9 mouse cellular contexts compared by ENCODE assay signal in genomic region chr9:62541182-62541581, GRCm38 (mm10). TPM values are rescaled to one million over a fixed set of nuclear protein-coding genes. Genes with fewer than 3 reads are reported as not detected.
DNase-seq lines count a peak whose midpoint lies in the region; ATAC-seq and TF ChIP-seq lines count a peak whose summit lies in the region.
"Had no signal": no experiment of that assay in that cellular context is flagged by ENCODE, and none has a peak within 500 bp of the region (broad histone marks: within the 10 kb centered on the region; RNA-seq: fewer than 3 reads in every experiment).

No protein-coding gene starts in this region.

- H3K9me3 ChIP-seq in intestine, embryonic 15.5 days: no peaks in the 10 kb centered on the region
- no peaks in the 10 kb centered on the region for H3K9me3 ChIP-seq in intestine, postnatal 0 days (ENCODE audit: control insufficient read depth)
- H3K9me3 ChIP-seq in ES-E14 (ENCODE audit: control insufficient read depth, insufficient read depth, low read depth, low read length): no peaks in the 10 kb centered on the region
- H3K9me3 ChIP-seq in forebrain, embryonic 15.5 days: no peaks in the 10 kb centered on the region
- H3K9me3 ChIP-seq in midbrain, postnatal 0 days (ENCODE audit: low read length): no peaks in the 10 kb centered on the region
- H3K9me3 ChIP-seq: G1E had no signal

- no peaks in the 10 kb centered on the region for H3K27me3 ChIP-seq in intestine, embryonic 15.5 days (replicated peaks)
- H3K27me3 ChIP-seq in intestine, postnatal 0 days (replicated peaks; ENCODE audit: control insufficient read depth, insufficient read depth, low read length): peaks cover 10% of the 10 kb centered on the region; the same call in 1 of the 2 replicates
- no peaks in the 10 kb centered on the region for H3K27me3 ChIP-seq in forebrain, embryonic 15.5 days
- no peaks in the 10 kb centered on the region for H3K27me3 ChIP-seq in midbrain, postnatal 0 days (ENCODE audit: insufficient read depth, low read length)

- H3K9ac ChIP-seq in intestine, embryonic 15.5 days: no peak overlapping the region
- no peak overlapping the region for H3K9ac ChIP-seq in intestine, postnatal 0 days (ENCODE audit: low read depth, low read length)
- H3K9ac ChIP-seq in ES-E14 (ENCODE audit: insufficient read depth, low read depth, low read length, poor library complexity, severe bottlenecking): peak overlapping the region; percentile 5; the same call in 1 of the 2 replicates
- H3K9ac ChIP-seq in forebrain, embryonic 15.5 days (replicated peaks): 0 out of 2 replicates have a peak overlapping the region, but pooled peaks have one; percentile 16
- 0 out of 2 replicates have a peak overlapping the region, but pooled peaks have one; percentile 29 for H3K9ac ChIP-seq in midbrain, postnatal 0 days (replicated peaks; ENCODE audit: low read length, poor library complexity, severe bottlenecking)

- H3K4me3 ChIP-seq in intestine, embryonic 15.5 days (replicated peaks): no peak overlapping the region
- no peak overlapping the region for H3K4me3 ChIP-seq in intestine, postnatal 0 days (ENCODE audit: low read depth, low read length)
- peak overlapping the region in 1 of 2 experiments; percentile 43; a peak in 2 of 4 replicates for H3K4me3 ChIP-seq in ES-E14 (ENCODE audit: insufficient read depth in 1 of 2, low read depth in 1 of 2, low read length in 2 of 2, poor library complexity in 1 of 2, severe bottlenecking in 1 of 2)
- no peak overlapping the region for H3K4me3 ChIP-seq in forebrain, embryonic 15.5 days
- H3K4me3 ChIP-seq in midbrain, postnatal 0 days (ENCODE audit: low read depth, low read length): no peak overlapping the region

- 44% methylated on average over 8 of the region's 8 CpGs for whole genome bisulfite sequencing in intestine, embryonic 15.5 days
- 51% methylated on average over 8 of the region's 8 CpGs for WGBS in intestine, postnatal 0 days
- 13% methylated on average over 8 of the region's 8 CpGs for WGBS in forebrain, embryonic 15.5 days
- WGBS in midbrain, postnatal 0 days: 26% methylated on average over 8 of the region's 8 CpGs

- ATAC-seq in intestine, embryonic 15.5 days: no peak
- no peak for ATAC-seq in intestine, postnatal 0 days
- peak; percentile 32 for ATAC-seq in forebrain, embryonic 15.5 days (replicated peaks)
- no peak for ATAC-seq in midbrain, postnatal 0 days (ENCODE audit: low FRiP score)
- no peak for ATAC-seq in CD4-positive, CD25-positive, alpha-beta regulatory T cell, adult 4 months
- ATAC-seq in frontal cortex, adult (ENCODE audit: low TSS enrichment): no peak

- H3K27ac ChIP-seq in intestine, embryonic 15.5 days: 0 out of 2 replicates have a peak overlapping the region, but pooled peaks have one; percentile 56
- no peak overlapping the region for H3K27ac ChIP-seq in intestine, postnatal 0 days (ENCODE audit: low read depth, low read length)
- H3K27ac ChIP-seq in ES-E14 (ENCODE audit: insufficient read depth, low read depth, low read length, poor library complexity, severe bottlenecking): no peak overlapping the region
- peak overlapping the region; percentile 97 for H3K27ac ChIP-seq in forebrain, embryonic 15.5 days (replicated peaks)
- peak overlapping the region; percentile 32; the same call in 1 of the 2 replicates for H3K27ac ChIP-seq in midbrain, postnatal 0 days (ENCODE audit: low read depth, low read length)

- no peak overlapping the region for H3K4me2 ChIP-seq in intestine, embryonic 15.5 days (replicated peaks)
- no peak overlapping the region for H3K4me2 ChIP-seq in intestine, postnatal 0 days (replicated peaks; ENCODE audit: low read depth)
- peak overlapping the region; percentile 24 for H3K4me2 ChIP-seq in forebrain, embryonic 15.5 days (replicated peaks)
- no peak overlapping the region for H3K4me2 ChIP-seq in midbrain, postnatal 0 days (ENCODE audit: low read depth, low read length, poor library complexity, severe bottlenecking)

- peaks cover 17% of the 10 kb centered on the region for H3K4me1 ChIP-seq in intestine, embryonic 15.5 days (replicated peaks)
- no peaks in the 10 kb centered on the region for H3K4me1 ChIP-seq in intestine, postnatal 0 days (replicated peaks; ENCODE audit: control insufficient read depth, insufficient read depth, low read length)
- peaks cover 0 to 13% of the 10 kb centered on the region in 2 experiments; a peak in 1 of 4 replicates for H3K4me1 ChIP-seq in ES-E14 (ENCODE audit: control insufficient read depth in 2 of 2, insufficient read depth in 2 of 2, low read length in 2 of 2, poor library complexity in 1 of 2)
- peaks cover 78% of the 10 kb centered on the region for H3K4me1 ChIP-seq in forebrain, embryonic 15.5 days
- H3K4me1 ChIP-seq in midbrain, postnatal 0 days (ENCODE audit: insufficient read depth, low read length): peaks cover 5% of the 10 kb centered on the region; the same call in 1 of the 2 replicates

- H3K36me3 ChIP-seq in intestine, embryonic 15.5 days: no peaks in the 10 kb centered on the region
- no peaks in the 10 kb centered on the region for H3K36me3 ChIP-seq in intestine, postnatal 0 days (ENCODE audit: control insufficient read depth, insufficient read depth)
- no peaks in the 10 kb centered on the region for H3K36me3 ChIP-seq in ES-E14 (ENCODE audit: control insufficient read depth, insufficient read depth, low read length, poor library complexity, severe bottlenecking)
- H3K36me3 ChIP-seq in forebrain, embryonic 15.5 days: no peaks in the 10 kb centered on the region
- no peaks in the 10 kb centered on the region for H3K36me3 ChIP-seq in midbrain, postnatal 0 days (ENCODE audit: insufficient read depth, low read length)
- H3K36me3 ChIP-seq: G1E had no signal

- no peak for DNase-seq in ES-E14 (ENCODE audit: low read depth, low spot score)
- DNase-seq in midbrain, postnatal 0 days (ENCODE audit: low spot score): peak; percentile 76
- no peak for DNase-seq in urinary bladder, postnatal 10 days (ENCODE audit: low spot score)

- in situ Hi-C loops in ES-E14 (cut with MboI; ENCODE audit: low sequenced_read_pairs in 2 of 2, unreplicated experiment in 2 of 2): no loop called here

- TF ChIP-seq CTCF in intestine, postnatal 0 days (IDR thresholded peaks at IDR 0.05; ENCODE audit: low read depth): no peak
- no peak for TF ChIP-seq CTCF in midbrain, postnatal 0 days (IDR thresholded peaks at IDR 0.05)

TF ChIP-seq in ES-E14, 5 proteins besides CTCF, POLR2A, EP300 and RAD21:
- TF ChIP-seq HCFC1 (IDR thresholded peaks at IDR 0.05; ENCODE audit: borderline replicate concordance, insufficient read depth, low read length): no peak
- TF ChIP-seq ZC3H11A (IDR thresholded peaks at IDR 0.05; ENCODE audit: borderline replicate concordance, low read depth, low read length): no peak
- no peak for TF ChIP-seq CHD2 (IDR thresholded peaks at IDR 0.05; ENCODE audit: low read depth, low read length)
- TF ChIP-seq MAFK (IDR thresholded peaks at IDR 0.05; ENCODE audit: insufficient read depth, low read depth, low read length): no peak
- no peak for TF ChIP-seq ZNF384 (IDR thresholded peaks at IDR 0.05; ENCODE audit: low read depth, low read length)

RNA-seq across cellular contexts. Expression of gene Coro2b, which starts 4.3 kb away (rescaled TPM):
- polyA plus RNA-seq in intestine, embryonic 15.5 days (2015; fragmentation: Nextera tagmentation; extraction: Ambion mirVana): 7.6 and 8.8 TPM in 2 replicates
- 2.8 and 2.9 TPM in 2 replicates for polyA plus RNA-seq in intestine, postnatal 0 days (2015; fragmentation: Nextera tagmentation; extraction: Ambion mirVana)
- total RNA-seq in ES-E14 (2012; rRNA removed): 4.8 and 6.2 TPM in 2 replicates
- 41.0 and 48.8 TPM in 2 replicates for polyA plus RNA-seq in forebrain, embryonic 15.5 days (2015; fragmentation: Nextera tagmentation; extraction: Ambion mirVana)
- total RNA-seq in midbrain, postnatal 0 days (2014; rRNA removed): 36.2 and 45.8 TPM in 2 replicates
- 21.4 and 22.8 TPM in 2 replicates for polyA plus RNA-seq in midbrain, postnatal 0 days (2015; fragmentation: Nextera tagmentation; extraction: Ambion mirVana)
- 1 to 10 TPM; 2.7 to 3.6 TPM for polyA plus RNA-seq in CD4-positive, CD25-positive, alpha-beta regulatory T cell, adult 4 months (2017; shearing (Covaris generic))
- polyA plus RNA-seq: G1E had no signal

Comparison
In these comparisons a context has a peak if more than half of its experiments do, and no peak if none do; other contexts are left out.
1. H3K27ac ChIP-seq: peak in intestine, embryonic 15.5 days (single experiment), forebrain, embryonic 15.5 days (single experiment) and midbrain, postnatal 0 days (single experiment); none in intestine, postnatal 0 days (single experiment) and ES-E14 (single experiment).
2. H3K9ac ChIP-seq: peak in ES-E14 (single experiment), forebrain, embryonic 15.5 days (single experiment) and midbrain, postnatal 0 days (single experiment); none in intestine, embryonic 15.5 days (single experiment) and intestine, postnatal 0 days (single experiment).